Comparison of ENCODE assay signal across 13 mouse cellular contexts in genomic region chr3:90159757-90160156, GRCm38 (mm10). TPM values are rescaled to one million over a fixed set of nuclear protein-coding genes. Genes with fewer than 3 reads are reported as not detected.
DNase-seq lines count a peak whose midpoint lies in the region.
"Had no signal": no experiment of that assay in that cellular context is flagged by ENCODE, and none has a peak within 500 bp of the region (broad histone marks: within the 10 kb centered on the region; RNA-seq: fewer than 3 reads in every experiment).

No protein-coding gene starts in this region.

- peak; percentile 37 to 52 for DNase-seq in adrenal gland, adult (ENCODE audit: inconsistent age in 2 of 2, low spot score in 1 of 2)
- no peak for DNase-seq in adrenal gland, postnatal 4 days (ENCODE audit: low spot score in 2 of 2)
- DNase-seq in heart, adult 18-20 months: peak; percentile 7 to 12
- no peak for DNase-seq in heart, postnatal 25 days (ENCODE audit: low spot score)
- DNase-seq in kidney, postnatal 25 days: peak; percentile 30 to 40
- DNase-seq in kidney, adult 18-20 months: no peak
- peak; percentile 4 for DNase-seq in right cerebral cortex, postnatal 4 days
- DNase-seq in right cerebral cortex, adult 2 months (ENCODE audit: low spot score in 2 of 2): no peak
- DNase-seq: cerebellum, adult 9-11 months; gastrocnemius, postnatal 14 days; liver, embryonic 13.5 days; spleen, adult 18-20 months; thymus, adult 2 months had no signal

- intact Hi-C loops in heart, postnatal 25 days (cut with DNase I): no loop called here

RNA-seq across cellular contexts. Expression of gene Rps27, which starts 53.7 kb away (rescaled TPM):
- 1,000 to 10,000 TPM; 2,496 to 2,695 TPM for total RNA-seq in adrenal gland, postnatal 4 days (2021)
- 1,000 to 10,000 TPM; 1,057 to 1,251 TPM for total RNA-seq in heart, adult 18-20 months (2021)
- 1,000 to 10,000 TPM in 1 of 2 experiments, 100 to 1,000 TPM in 1; 993 to 1,012 TPM for total RNA-seq in heart, postnatal 25 days (2021)

RNA-seq across cellular contexts. Expression of gene Rab13, which starts 53.7 kb away (rescaled TPM):
- total RNA-seq in adrenal gland, postnatal 4 days (2021): 10 to 100 TPM; 52.7 to 56.4 TPM
- total RNA-seq in heart, adult 18-20 months (2021): 1 to 10 TPM; 4.2 to 4.9 TPM
- 1 to 10 TPM; 6.0 to 7.9 TPM for total RNA-seq in heart, postnatal 25 days (2021)

RNA-seq across cellular contexts. Expression of gene Nup210l, which starts 55.8 kb away (rescaled TPM):
- under 1 TPM; 0.45 to 0.48 TPM for total RNA-seq in adrenal gland, postnatal 4 days (2021)
- total RNA-seq in heart, adult 18-20 months (2021): under 1 TPM; 0.12 to 0.18 TPM
- under 1 TPM; 0.08 TPM for total RNA-seq in heart, postnatal 25 days (2021)

Comparison
In these comparisons a context has a peak if more than half of its experiments do, and no peak if none do; other contexts are left out.
1. DNase-seq: peak in adrenal gland, adult (2 of 2), heart, adult 18-20 months (2 of 2), kidney, postnatal 25 days (2 of 2) and right cerebral cortex, postnatal 4 days (single experiment); none in adrenal gland, postnatal 4 days (0 of 2), heart, postnatal 25 days (single experiment), kidney, adult 18-20 months (single experiment) and right cerebral cortex, adult 2 months (0 of 2).
2. RNA of gene Rab13, which starts 53.7 kb away (total RNA-seq): 52.7 to 56.4 TPM in adrenal gland, postnatal 4 days; 6.0 to 7.9 TPM in heart, postnatal 25 days and 4.2 to 4.9 TPM in heart, adult 18-20 months; every median in the first group is over 4 times any median in the second.